Mouse (Mus musculus) neural tube, embryonic 12.5 days (tissue): ENCODE results near the gene Gm21764. TPM values are rescaled to one million over a fixed set of nuclear protein-coding genes. Genes with fewer than 3 reads are reported as not detected.
"Not testable (repeated sequence)": the region's sequence is repeated elsewhere in the genome, so short reads cannot be mapped to it uniquely, and the experiment has no call there.

Source experiments
- ATAC-seq: fragments of 200-750 bp; cut with Nextera tagmentation; 2 replicates; pipeline ENCODE4 v1.8.0; 2017; ENCODE audit warnings: low read depth, mild to moderate bottlenecking, moderate TSS enrichment, moderate library complexity; ENCODE audit not compliant: low FRiP score
- H3K27ac ChIP-seq: fragments of 300-500 bp; sonication (generic); 2 replicates; pipeline ENCODE4 v1.5.1; 2016
- H3K27me3 ChIP-seq: fragments of 300-500 bp; sonication (generic); replicated peaks from 2 replicates; pipeline ENCODE4 v1.6.1; 2016; ENCODE audit warnings: mild to moderate bottlenecking
- H3K36me3 ChIP-seq: fragments of 300-500 bp; sonication (generic); 2 replicates; pipeline ENCODE4 v1.6.1; 2016; ENCODE audit warnings: mild to moderate bottlenecking
- H3K4me1 ChIP-seq: fragments of 300-500 bp; sonication (generic); 2 replicates; pipeline ENCODE4 v1.6.1; 2016
- H3K4me2 ChIP-seq: fragments of 300-500 bp; sonication (generic); replicated peaks from 2 replicates; pipeline ENCODE4 v1.6.1; 2016; ENCODE audit warnings: mild to moderate bottlenecking
- H3K4me3 ChIP-seq: fragments of 300-500 bp; sonication (generic); 2 replicates; pipeline ENCODE4 v1.5.1; 2016
- H3K9ac ChIP-seq: fragments of 300-500 bp; sonication (generic); 2 replicates; pipeline ENCODE4 v1.6.1; 2016; ENCODE audit warnings: mild to moderate bottlenecking
- H3K9me3 ChIP-seq: fragments of 300-500 bp; sonication (generic); 2 replicates; pipeline ENCODE4 v1.6.1; 2016; ENCODE audit warnings: mild to moderate bottlenecking
- WGBS: fragments of 180-500 bp; shearing (Covaris S2); methylation state at CpG from one replicate; pipeline ENCODE4 v1.1.7; 2016; 5-methylcytosine and 5-hydroxymethylcytosine counted together
- polyA plus RNA-seq: library from polyadenylated mRNA; unstranded; fragments of >200 nt; fragmentation: Nextera tagmentation; extraction: Ambion mirVana; gene quantifications from 2 replicates; pipeline ENCODE4 v1.2.1, GENCODE M21; 2016

Gm21764 gene
- polyA plus RNA-seq: not detected in 2 replicates

DNA sequence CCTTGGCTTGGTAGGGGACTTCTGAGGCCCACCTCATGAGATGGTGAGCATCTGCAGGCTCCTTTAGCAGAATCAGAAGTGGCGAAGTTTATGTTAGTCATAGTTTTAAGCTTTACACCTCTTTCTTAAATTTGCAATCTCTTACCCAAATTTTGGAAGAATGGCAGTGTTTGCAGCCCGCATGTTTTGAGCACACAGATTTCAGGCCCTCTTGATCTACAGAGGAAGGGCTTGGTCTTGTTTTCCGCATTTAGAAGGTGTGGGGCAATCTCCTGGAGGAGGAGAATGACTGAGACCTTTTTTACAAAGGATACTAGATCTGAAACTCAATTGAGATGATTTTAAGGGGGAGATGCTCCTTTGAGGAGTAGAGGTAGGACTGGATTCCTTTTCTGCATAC lies at the start of gene Gm21764:
Gm21764 (minus strand) TSS at position 101 of the 400 bp plus-strand sequence.
- WGBS: no CpG with 5 or more reads among the region's 3 CpGs
- H3K27ac ChIP-seq, H3K4me1 ChIP-seq, H3K36me3 ChIP-seq, ATAC-seq, H3K4me3 ChIP-seq, H3K9me3 ChIP-seq, H3K4me2 ChIP-seq, H3K9ac ChIP-seq, H3K27me3 ChIP-seq: not testable (repeated sequence)

DNA sequence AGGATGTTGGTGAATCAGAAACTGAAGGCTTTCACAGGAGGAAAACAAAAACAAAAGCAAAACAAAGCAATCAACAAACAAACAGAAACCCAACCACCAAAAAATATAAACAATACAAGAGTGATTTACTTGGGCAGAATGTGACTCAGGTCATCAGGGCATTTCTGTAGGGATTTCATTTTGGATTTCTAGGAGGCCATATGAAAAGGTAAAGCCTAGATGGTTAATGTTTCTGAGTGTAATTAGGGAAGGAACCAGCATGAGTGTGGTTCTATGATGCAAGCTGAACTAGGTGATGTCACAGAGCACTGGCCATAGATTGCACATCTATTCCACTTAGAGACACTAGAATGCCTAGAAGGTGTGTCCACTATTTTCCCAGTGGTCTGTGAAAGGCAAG lies 27.2 kb upstream of the Gm21764 start, which contains the start of gene Ssty1:
Ssty1 (plus strand) TSS at position 301 of the 400 bp plus-strand sequence.
- H3K4me1 ChIP-seq, H3K27me3 ChIP-seq, H3K4me2 ChIP-seq, H3K9me3 ChIP-seq, H3K27ac ChIP-seq, H3K4me3 ChIP-seq, H3K36me3 ChIP-seq, ATAC-seq, H3K9ac ChIP-seq: not testable (repeated sequence)

Other genes with a start within 250 kb of the Gm21764 start
- not detected in 2 replicates for gene Gm21904, start 215.5 kb downstream of the Gm21764 start, polyA plus RNA-seq
- gene Gm20772, start 187.1 kb downstream of the Gm21764 start, polyA plus RNA-seq: not detected in 2 replicates
- gene Gm20831, start 187.1 kb downstream of the Gm21764 start, polyA plus RNA-seq: not detected in 2 replicates
- not detected in 2 replicates for gene Srsy, start 124.5 kb downstream of the Gm21764 start, polyA plus RNA-seq
- not detected in 2 replicates for gene Ssty1, start 27.3 kb upstream of the Gm21764 start, polyA plus RNA-seq